27 mouse cellular contexts compared by ENCODE assay signal in the genomic region with DNA sequence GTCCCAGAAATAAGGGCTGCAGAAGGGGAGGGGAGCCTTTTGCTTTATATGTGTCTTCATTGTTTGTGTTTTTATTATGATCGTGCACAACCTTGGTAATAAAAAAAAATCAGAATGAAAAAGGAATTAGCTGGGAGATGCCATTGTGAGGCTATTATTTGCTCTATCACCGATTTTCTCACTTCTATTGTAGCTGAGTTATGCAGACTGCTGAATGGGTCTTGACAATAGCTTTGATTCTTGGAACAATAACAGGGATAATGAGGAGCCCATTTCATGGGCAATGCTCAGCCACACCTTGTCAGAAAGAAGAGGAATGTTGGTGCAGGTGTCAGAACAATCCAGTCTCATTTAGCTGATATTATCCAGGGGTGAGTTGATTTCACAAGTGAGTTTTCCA.
"Had no signal": no experiment of that assay in that cellular context is flagged by ENCODE, and none has a peak within 500 bp of the region (broad histone marks: within the 10 kb centered on the region; RNA-seq: fewer than 3 reads in every experiment).

No protein-coding gene starts in this region.

- H3K9ac ChIP-seq: heart, embryonic 13.5 days; heart, embryonic 15.5 days; hindbrain, embryonic 12.5 days; hindbrain, embryonic 14.5 days; intestine, embryonic 15.5 days; limb, embryonic 12.5 days; liver, embryonic 13.5 days had no signal

- H3K4me2 ChIP-seq: heart, embryonic 11.5 days; heart, embryonic 13.5 days; heart, embryonic 15.5 days; hindbrain, embryonic 12.5 days; hindbrain, embryonic 14.5 days; intestine, embryonic 15.5 days; limb, embryonic 12.5 days; liver, embryonic 11.5 days; liver, embryonic 13.5 days had no signal

- H3K27me3 ChIP-seq: heart, embryonic 13.5 days; heart, embryonic 15.5 days; intestine, embryonic 15.5 days; limb, embryonic 12.5 days; liver, embryonic 13.5 days had no signal

- DNase-seq: gastrocnemius, postnatal 14 days; gastrocnemius, postnatal 36 days; heart, adult 11 months; heart, adult 2 months; heart, postnatal 14 days; heart, postnatal 36 days; kidney, adult 18-20 months; kidney, adult 8-10 months; kidney, postnatal 10 days; kidney, postnatal 25 days; kidney, postnatal 4 days; liver; liver, embryonic 13.5 days had no signal

- H3K9me3 ChIP-seq: heart, embryonic 13.5 days; heart, embryonic 15.5 days; hindbrain, embryonic 12.5 days; intestine, embryonic 15.5 days; limb, embryonic 10.5 days; limb, embryonic 12.5 days; liver, embryonic 13.5 days had no signal

- H3K4me3 ChIP-seq: heart, adult 2 months; heart, embryonic 13.5 days; heart, embryonic 15.5 days; hindbrain, embryonic 12.5 days; intestine, embryonic 15.5 days; layer of hippocampus, adult 2 months; left cerebral cortex, adult 2 months; limb, embryonic 10.5 days; limb, embryonic 12.5 days; liver, embryonic 13.5 days had no signal

- H3K4me1 ChIP-seq: heart, embryonic 13.5 days; heart, embryonic 15.5 days; hindbrain, embryonic 12.5 days; intestine, embryonic 15.5 days; limb, embryonic 10.5 days; limb, embryonic 12.5 days; liver, embryonic 13.5 days had no signal

- H3K27ac ChIP-seq: heart, adult 2 months; heart, embryonic 13.5 days; heart, embryonic 15.5 days; hindbrain, embryonic 12.5 days; hindbrain, embryonic 14.5 days; intestine, embryonic 15.5 days; layer of hippocampus, adult 2 months; left cerebral cortex, adult 2 months; limb, embryonic 10.5 days; limb, embryonic 12.5 days; liver, embryonic 13.5 days had no signal

- H3K36me3 ChIP-seq: heart, embryonic 13.5 days; heart, embryonic 15.5 days; hindbrain, embryonic 12.5 days; intestine, embryonic 15.5 days; limb, embryonic 10.5 days; limb, embryonic 12.5 days; liver, embryonic 13.5 days had no signal

- ATAC-seq: hindbrain, embryonic 16.5 days; inflammation-experienced regulatory T-cells, adult 6 months; intestine, embryonic 15.5 days; intestine, postnatal 0 days had no signal
